Mouse (Mus musculus) small intestine, adult 2 months (tissue): Measurements from ENCODE around the gene H2bfm.

ENCODE experiments used
- CTCF ChIP-seq: fragments of 200-500 bp; IDR thresholded peaks from 2 replicates; pipeline ENCODE4 v1.5.1; 2012; ENCODE audit warnings: low read depth, mild to moderate bottlenecking, control low read depth, inconsistent platforms, low read length, moderate library complexity, mixed read lengths; ENCODE audit not compliant: insufficient replicate concordance, insufficient read length; ENCODE audit errors: extremely low read depth
- POLR2A ChIP-seq: fragments of 200-500 bp; IDR thresholded peaks from 2 replicates; pipeline ENCODE4 v1.6.1; 2012; ENCODE audit warnings: low read depth, mild to moderate bottlenecking, control low read depth, inconsistent platforms, low read length, moderate library complexity

DNA sequence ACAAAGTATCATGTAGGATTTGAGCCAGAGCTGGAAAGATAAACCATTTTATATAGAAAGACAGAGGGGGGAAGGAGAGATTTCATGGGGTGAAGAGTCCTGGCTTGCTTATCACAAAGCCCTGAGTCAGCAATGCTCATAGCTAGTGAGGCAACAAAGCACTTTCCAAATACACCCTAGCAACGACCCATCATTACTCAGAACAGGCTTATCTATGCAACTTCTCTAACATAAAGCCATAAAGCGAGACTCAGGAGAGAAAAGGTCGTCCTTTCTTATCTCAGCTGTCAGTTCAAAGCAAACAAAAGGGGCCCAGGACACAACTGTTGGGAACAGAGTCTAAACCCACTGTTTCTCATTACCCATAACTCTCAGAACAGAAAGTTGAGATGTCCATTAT is 10.9 kb downstream of the H2bfm start:
- TF ChIP-seq CTCF = no peak
- TF ChIP-seq POLR2A = no peak
